Mouse (Mus musculus) limb, embryonic 11.5 days (tissue): ENCODE measurements around the gene Erg. TPM values are rescaled to one million over a fixed set of nuclear protein-coding genes. Genes with fewer than 3 reads are reported as not detected.

Experiments
- ATAC-seq: fragments of 200-750 bp; cut with Nextera tagmentation; 2 replicates; pipeline ENCODE4 v1.8.0; 2017; ENCODE audit warnings: low read depth; ENCODE audit not compliant: insufficient number of reproducible peaks, low FRiP score, low TSS enrichment
- DNase-seq: peaks from one replicate; pipeline ENCODE4 v3.0.0-alpha.2; 2015; ENCODE audit warnings: low spot score
- H3K27ac ChIP-seq: fragments of 300-500 bp; sonication (generic); replicated peaks from 2 replicates; pipeline ENCODE4 v1.5.1; 2014; ENCODE audit warnings: low read depth, mild to moderate bottlenecking, low read length
- H3K27me3 ChIP-seq: fragments of 300-500 bp; sonication (generic); 2 replicates; pipeline ENCODE4 v1.6.1; 2014; ENCODE audit warnings: mild to moderate bottlenecking, low read length, mixed read lengths; ENCODE audit not compliant: control insufficient read depth, insufficient read depth
- H3K36me3 ChIP-seq: fragments of 300-500 bp; sonication (generic); 2 replicates; pipeline ENCODE4 v1.6.1; 2014; ENCODE audit warnings: mild to moderate bottlenecking, low read length, moderate library complexity, mixed read lengths; ENCODE audit not compliant: control insufficient read depth, insufficient read depth
- H3K4me1 ChIP-seq: fragments of 300-500 bp; sonication (generic); 2 replicates; pipeline ENCODE4 v1.6.1; 2014; ENCODE audit warnings: low read length, mixed read lengths; ENCODE audit not compliant: control insufficient read depth, insufficient read depth
- H3K4me2 ChIP-seq: fragments of 300-500 bp; sonication (generic); 2 replicates; pipeline ENCODE4 v1.6.1; 2014; ENCODE audit warnings: low read depth, mild to moderate bottlenecking, moderate library complexity; ENCODE audit not compliant: severe bottlenecking
- H3K4me3 ChIP-seq: fragments of 300-500 bp; sonication (generic); 2 replicates; pipeline ENCODE4 v1.5.1; 2014; ENCODE audit warnings: low read depth, low read length
- H3K9ac ChIP-seq: fragments of 300-500 bp; sonication (generic); 2 replicates; pipeline ENCODE4 v1.6.1; 2014; ENCODE audit warnings: mild to moderate bottlenecking, low read length
- H3K9me3 ChIP-seq: fragments of 300-500 bp; sonication (generic); 2 replicates; pipeline ENCODE4 v1.6.1; 2016; ENCODE audit warnings: low read length; ENCODE audit not compliant: control insufficient read depth
- WGBS: fragments of 180-500 bp; shearing (Covaris S2); extraction: QIAGEN DNeasy Blood & Tissue Kit; methylation state at CpG from one replicate; pipeline ENCODE4 v1.1.7; 2014; 5-methylcytosine and 5-hydroxymethylcytosine counted together
- polyA plus RNA-seq: library from polyadenylated mRNA; unstranded; fragments of >200 nt; fragmentation: Nextera tagmentation; extraction: Ambion mirVana; gene quantifications from 2 replicates; pipeline ENCODE4 v1.2.1, GENCODE M21; 2014

Gene Erg
- 5.1 and 8.5 TPM in 2 replicates for polyA plus RNA-seq

GRCm38 (mm10) chr16:95586311-95586602, at the start of gene Erg:
Gene Erg, minus strand, starts transcription at chr16:95586593.
- Histone ChIP-seq H3K4me3 (peak within 1 kb of the TSS; percentile 53), H3K27me3 (peaks cover 2% of the 10 kb centered on the region; the same call in 1 of the 2 replicates), H3K4me1 (peaks cover 18% of the 10 kb centered on the region), H3K4me2 (peak within 1 kb of the TSS; percentile 98), H3K36me3 (no peaks in the 10 kb centered on the region), H3K27ac (peak within 1 kb of the TSS; percentile 63), H3K9me3 (no peaks in the 10 kb centered on the region), H3K9ac (peak within 1 kb of the TSS; percentile 67)
- 2% methylated on average over 5 of the region's 5 CpGs for WGBS
- no peak for ATAC-seq
- peak; percentile 42 for DNase-seq

- ATAC-seq (no peak), DNase-seq (no peak)
- Histone ChIP-seq H3K36me3 (no peaks in the 10 kb centered on the region), H3K9me3 (no peaks in the 10 kb centered on the region), H3K9ac (no peak overlapping the region), H3K27me3 (no peaks in the 10 kb centered on the region), H3K4me3 (no peak overlapping the region), H3K27ac (no peak overlapping the region), H3K4me1 (no peaks in the 10 kb centered on the region), H3K4me2 (no peak overlapping the region)
- 80% methylated on average over 10 of the region's 10 CpGs for WGBS
Measured at GRCm38 (mm10) chr16:95631816-95632215, 45.4 kb upstream of the Erg start.

GRCm38 (mm10) chr16:95623876-95624770, 37.7 kb upstream of the Erg start:
- 72% methylated on average over 7 of the region's 7 CpGs for WGBS
- H3K27ac ChIP-seq = no peak overlapping the region
- H3K9ac ChIP-seq = no peak overlapping the region
- H3K27me3 ChIP-seq = no peaks in the 10 kb centered on the region
- DNase-seq = no peak
- H3K4me1 ChIP-seq = peaks cover 2% of the 10 kb centered on the region; the same call in 1 of the 2 replicates
- no peaks in the 10 kb centered on the region for H3K36me3 ChIP-seq
- no peaks in the 10 kb centered on the region for H3K9me3 ChIP-seq
- H3K4me2 ChIP-seq = no peak overlapping the region
- ATAC-seq = no peak
- no peak overlapping the region for H3K4me3 ChIP-seq

- Histone ChIP-seq H3K27ac (no peak overlapping the region), H3K4me2 (no peak overlapping the region), H3K4me3 (no peak overlapping the region), H3K9me3 (no peaks in the 10 kb centered on the region), H3K9ac (no peak overlapping the region), H3K36me3 (no peaks in the 10 kb centered on the region), H3K27me3 (no peaks in the 10 kb centered on the region), H3K4me1 (peaks cover 6% of the 10 kb centered on the region; the same call in 1 of the 2 replicates)
- ATAC-seq (no peak), DNase-seq (no peak)
- 68% methylated on average over 4 of the region's 4 CpGs for WGBS
Measured at GRCm38 (mm10) chr16:95623056-95623455, 36.7 kb upstream of the Erg start.

- Histone ChIP-seq H3K9ac (no peak overlapping the region), H3K4me3 (no peak overlapping the region), H3K27ac (no peak overlapping the region), H3K4me2 (no peak overlapping the region), H3K4me1 (peaks cover 9% of the 10 kb centered on the region; the same call in 1 of the 2 replicates), H3K9me3 (no peaks in the 10 kb centered on the region), H3K36me3 (no peaks in the 10 kb centered on the region), H3K27me3 (no peaks in the 10 kb centered on the region)
- no peak for DNase-seq
- no peak for ATAC-seq
- 87% methylated on average over 4 of the region's 4 CpGs for WGBS
Measured at GRCm38 (mm10) chr16:95619859-95620325, 33.5 kb upstream of the Erg start.

GRCm38 (mm10) chr16:95618206-95618605, 31.8 kb upstream of the Erg start:
- no peak overlapping the region for H3K9ac ChIP-seq
- H3K36me3 ChIP-seq = no peaks in the 10 kb centered on the region
- peaks cover 9% of the 10 kb centered on the region; the same call in 1 of the 2 replicates for H3K4me1 ChIP-seq
- ATAC-seq (no peak), DNase-seq (no peak)
- H3K4me3 ChIP-seq = no peak overlapping the region
- WGBS = 52% methylated on average over 15 of the region's 15 CpGs
- no peaks in the 10 kb centered on the region for H3K9me3 ChIP-seq
- no peak overlapping the region for H3K27ac ChIP-seq
- no peaks in the 10 kb centered on the region for H3K27me3 ChIP-seq
- no peak overlapping the region for H3K4me2 ChIP-seq

- H3K9ac ChIP-seq = no peak overlapping the region
- DNase-seq = no peak
- no peaks in the 10 kb centered on the region for H3K27me3 ChIP-seq
- no peaks in the 10 kb centered on the region for H3K36me3 ChIP-seq
- peaks cover 9% of the 10 kb centered on the region; the same call in 1 of the 2 replicates for H3K4me1 ChIP-seq
- no peak overlapping the region for H3K4me2 ChIP-seq
- H3K4me3 ChIP-seq = no peak overlapping the region
- H3K27ac ChIP-seq = no peak overlapping the region
- no peak for ATAC-seq
- no peaks in the 10 kb centered on the region for H3K9me3 ChIP-seq
- WGBS = 33% methylated on average over 6 of the region's 6 CpGs
Measured at GRCm38 (mm10) chr16:95617720-95618119, 31.3 kb upstream of the Erg start.

GRCm38 (mm10) chr16:95615579-95615978, 29.2 kb upstream of the Erg start:
- DNase-seq (peak; percentile 63), ATAC-seq (no peak)
- H3K9ac ChIP-seq = no peak overlapping the region
- H3K4me3 ChIP-seq = no peak overlapping the region
- 43% methylated on average over 6 of the region's 6 CpGs for WGBS
- H3K4me2 ChIP-seq = no peak overlapping the region
- peaks cover 7% of the 10 kb centered on the region; the same call in 1 of the 2 replicates for H3K4me1 ChIP-seq
- H3K27me3 ChIP-seq = no peaks in the 10 kb centered on the region
- H3K27ac ChIP-seq = no peak overlapping the region
- no peaks in the 10 kb centered on the region for H3K36me3 ChIP-seq
- no peaks in the 10 kb centered on the region for H3K9me3 ChIP-seq
